Mouse (Mus musculus): Measurements from ENCODE around the gene Fbxl15. TPM values are rescaled to one million over a fixed set of nuclear protein-coding genes. Genes with fewer than 3 reads are reported as not detected.

Gene Fbxl15
- polyA plus RNA-seq, 1 experiment = 60.4 TPM

- no peak overlapping the region for H3K27ac ChIP-seq (ENCODE audit: insufficient read depth, low read depth, low read length)
- peaks cover 14% of the 10 kb centered on the region for H3K4me1 ChIP-seq (ENCODE audit: control insufficient read depth, insufficient read depth, insufficient read length, low read length)
- no peak overlapping the region for H3K4me3 ChIP-seq (ENCODE audit: low read depth, low read length)
- TF ChIP-seq POLR2A (IDR thresholded peaks at IDR 0.05; ENCODE audit: low read depth, low read length) (no peak), CTCF (IDR thresholded peaks at IDR 0.05; ENCODE audit: extremely low read depth, insufficient read length, insufficient replicate concordance, low read depth, low read length) (no peak)
- peaks cover 16% of the 10 kb centered on the region; the same call in 1 of the 2 replicates for H3K27me3 ChIP-seq (ENCODE audit: control insufficient read depth, insufficient read depth, low read length)
- H3K36me3 ChIP-seq (ENCODE audit: control insufficient read depth, insufficient read depth, low read length) = no peaks in the 10 kb centered on the region
- 63% methylated on average over 11 of the region's 11 CpGs for WGBS
Observed at GRCm38 (mm10) chr19:46324366-46324765, 3.6 kb upstream of the Fbxl15 start.

DNA sequence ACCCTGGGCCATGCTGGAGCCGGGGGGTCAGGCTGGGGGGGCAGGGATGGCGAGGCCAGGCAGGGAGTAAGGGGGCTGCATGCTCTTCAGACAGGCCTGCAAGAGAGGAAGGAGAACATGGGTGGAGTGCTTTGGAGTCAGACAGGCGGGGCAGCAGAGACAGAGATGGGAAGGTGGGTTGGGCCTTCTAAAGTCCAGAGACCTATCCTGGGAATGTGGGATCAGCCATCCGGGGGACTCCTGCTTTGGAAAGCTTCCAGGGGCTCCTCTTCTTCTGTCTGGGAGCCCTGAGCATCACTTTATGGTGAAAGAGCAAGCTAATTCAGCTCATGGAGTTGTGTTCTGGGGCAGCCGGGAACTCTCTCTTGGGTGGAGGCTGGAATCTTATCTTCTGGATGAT, 3.1 kb upstream of the Fbxl15 start:
- 46% methylated on average over 5 of the region's 5 CpGs for WGBS
- H3K27me3 ChIP-seq (ENCODE audit: control insufficient read depth, insufficient read depth, low read length) = peaks cover 11% of the 10 kb centered on the region; the same call in 1 of the 2 replicates
- H3K27ac ChIP-seq (ENCODE audit: insufficient read depth, low read depth, low read length) = no peak overlapping the region
- H3K4me3 ChIP-seq (ENCODE audit: low read depth, low read length) = no peak overlapping the region
- no peaks in the 10 kb centered on the region for H3K36me3 ChIP-seq (ENCODE audit: control insufficient read depth, insufficient read depth, low read length)
- H3K4me1 ChIP-seq (ENCODE audit: control insufficient read depth, insufficient read depth, insufficient read length, low read length) = peaks cover 15% of the 10 kb centered on the region
- TF ChIP-seq POLR2A (IDR thresholded peaks at IDR 0.05; ENCODE audit: low read depth, low read length) = no peak
- no peak for TF ChIP-seq CTCF (IDR thresholded peaks at IDR 0.05; ENCODE audit: extremely low read depth, insufficient read length, insufficient replicate concordance, low read depth, low read length)

DNA sequence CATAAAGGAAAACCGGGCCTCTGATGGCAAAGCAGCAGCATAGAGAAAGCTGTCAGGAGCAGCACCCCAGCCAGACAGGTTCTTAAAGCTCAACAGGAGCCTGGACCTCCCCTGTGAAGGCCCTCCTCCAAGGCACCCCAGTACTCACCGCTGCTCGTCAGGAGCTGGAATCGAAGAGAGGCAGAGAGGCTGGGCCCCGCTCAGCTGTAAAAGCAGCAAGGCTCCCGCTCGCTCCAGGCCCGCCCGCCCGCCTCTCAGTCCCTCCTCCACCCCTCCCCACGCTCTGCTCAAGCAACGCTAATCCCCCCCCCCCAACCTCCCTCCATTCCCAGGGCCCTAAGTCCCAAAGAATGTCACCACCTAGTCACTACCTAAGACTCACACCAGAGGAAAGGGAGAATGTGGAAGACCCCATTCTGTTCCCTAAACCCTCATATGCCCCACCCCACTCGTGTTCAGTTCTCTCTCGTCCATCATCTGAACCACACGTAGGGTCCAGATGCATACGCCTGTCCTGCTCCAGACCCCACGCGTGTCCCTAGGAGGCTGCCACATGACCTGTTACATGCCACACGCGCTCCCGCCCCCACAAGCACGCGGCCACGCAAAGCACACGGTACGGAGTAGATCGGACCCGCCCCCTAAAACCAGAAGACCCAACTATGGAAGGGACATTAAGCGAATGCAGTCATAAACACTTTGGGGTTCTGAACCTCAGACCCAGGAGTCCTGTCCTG, 1.8 kb upstream of the Fbxl15 start:
- TF ChIP-seq CTCF (IDR thresholded peaks at IDR 0.05; ENCODE audit: extremely low read depth, insufficient read length, insufficient replicate concordance, low read depth, low read length) (no peak), POLR2A (IDR thresholded peaks at IDR 0.05; ENCODE audit: low read depth, low read length) (no peak)
- peaks cover 15% of the 10 kb centered on the region for H3K4me1 ChIP-seq (ENCODE audit: control insufficient read depth, insufficient read depth, insufficient read length, low read length)
- peaks cover 5% of the 10 kb centered on the region; the same call in 1 of the 2 replicates for H3K36me3 ChIP-seq (ENCODE audit: control insufficient read depth, insufficient read depth, low read length)
- peaks cover 11% of the 10 kb centered on the region; the same call in 1 of the 2 replicates for H3K27me3 ChIP-seq (ENCODE audit: control insufficient read depth, insufficient read depth, low read length)
- no peak overlapping the region for H3K4me3 ChIP-seq (ENCODE audit: low read depth, low read length)
- no peak overlapping the region for H3K27ac ChIP-seq (ENCODE audit: insufficient read depth, low read depth, low read length)
- WGBS = 13% methylated on average over 29 of the region's 29 CpGs

GRCm38 (mm10) chr19:46326756-46327305, 1.2 kb upstream of the Fbxl15 start, which contains the start of gene Psd:
Gene Psd (minus strand): TSS chr19:46327156.
- peak within 1 kb of the TSS; percentile 87; the same call in 1 of the 2 replicates for H3K27ac ChIP-seq (ENCODE audit: insufficient read depth, low read depth, low read length)
- TF ChIP-seq CTCF (IDR thresholded peaks at IDR 0.05; ENCODE audit: extremely low read depth, insufficient read length, insufficient replicate concordance, low read depth, low read length) (no peak), POLR2A (IDR thresholded peaks at IDR 0.05; ENCODE audit: low read depth, low read length) (no peak; the same call in 1 of the 2 replicates)
- peaks cover 15% of the 10 kb centered on the region for H3K4me1 ChIP-seq (ENCODE audit: control insufficient read depth, insufficient read depth, insufficient read length, low read length)
- WGBS = 1% methylated on average over 35 of the region's 35 CpGs
- H3K4me3 ChIP-seq (ENCODE audit: low read depth, low read length) = peak within 1 kb of the TSS; percentile 69
- H3K36me3 ChIP-seq (ENCODE audit: control insufficient read depth, insufficient read depth, low read length) = peaks cover 10% of the 10 kb centered on the region; the same call in 1 of the 2 replicates
- peaks cover 11% of the 10 kb centered on the region; the same call in 1 of the 2 replicates for H3K27me3 ChIP-seq (ENCODE audit: control insufficient read depth, insufficient read depth, low read length)

DNA sequence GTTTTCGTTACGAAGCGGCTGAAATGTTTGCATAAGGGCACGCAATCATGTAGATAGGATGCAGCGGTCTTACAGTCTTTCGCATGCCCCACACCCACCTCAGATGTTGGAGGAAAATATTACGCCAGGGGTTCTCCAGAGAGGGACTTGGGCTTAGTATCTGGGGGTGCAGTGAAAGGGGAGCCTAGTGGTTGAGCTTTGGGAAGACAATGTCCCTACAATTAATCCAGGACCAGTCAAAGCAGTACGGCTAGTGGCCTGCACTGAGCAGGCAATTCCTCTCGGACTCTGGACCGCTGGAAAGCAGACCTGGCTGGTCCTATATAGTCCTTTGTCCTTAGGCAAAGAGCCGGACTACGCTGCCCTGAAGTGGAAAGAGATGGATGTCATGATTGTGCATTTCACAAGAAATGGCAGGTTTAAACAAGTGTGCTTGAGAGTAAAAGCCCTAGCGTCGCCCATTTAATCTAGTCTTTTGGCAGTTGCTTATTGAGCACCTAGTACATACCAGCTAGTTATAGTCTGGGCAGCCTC, 386 bp upstream of the Fbxl15 start:
- H3K4me1 ChIP-seq (ENCODE audit: control insufficient read depth, insufficient read depth, insufficient read length, low read length) = peaks cover 15% of the 10 kb centered on the region
- H3K4me3 ChIP-seq (ENCODE audit: low read depth, low read length) = peak overlapping the region; percentile 69
- H3K27ac ChIP-seq (ENCODE audit: insufficient read depth, low read depth, low read length) = peak overlapping the region; percentile 87; the same call in 1 of the 2 replicates
- 15% methylated on average over 14 of the region's 14 CpGs for WGBS
- peaks cover 11% of the 10 kb centered on the region; the same call in 1 of the 2 replicates for H3K27me3 ChIP-seq (ENCODE audit: control insufficient read depth, insufficient read depth, low read length)
- H3K36me3 ChIP-seq (ENCODE audit: control insufficient read depth, insufficient read depth, low read length) = peaks cover 11% of the 10 kb centered on the region; the same call in 1 of the 2 replicates
- TF ChIP-seq CTCF (IDR thresholded peaks at IDR 0.05; ENCODE audit: extremely low read depth, insufficient read length, insufficient replicate concordance, low read depth, low read length) (no peak), POLR2A (IDR thresholded peaks at IDR 0.05; ENCODE audit: low read depth, low read length) (no peak)

DNA sequence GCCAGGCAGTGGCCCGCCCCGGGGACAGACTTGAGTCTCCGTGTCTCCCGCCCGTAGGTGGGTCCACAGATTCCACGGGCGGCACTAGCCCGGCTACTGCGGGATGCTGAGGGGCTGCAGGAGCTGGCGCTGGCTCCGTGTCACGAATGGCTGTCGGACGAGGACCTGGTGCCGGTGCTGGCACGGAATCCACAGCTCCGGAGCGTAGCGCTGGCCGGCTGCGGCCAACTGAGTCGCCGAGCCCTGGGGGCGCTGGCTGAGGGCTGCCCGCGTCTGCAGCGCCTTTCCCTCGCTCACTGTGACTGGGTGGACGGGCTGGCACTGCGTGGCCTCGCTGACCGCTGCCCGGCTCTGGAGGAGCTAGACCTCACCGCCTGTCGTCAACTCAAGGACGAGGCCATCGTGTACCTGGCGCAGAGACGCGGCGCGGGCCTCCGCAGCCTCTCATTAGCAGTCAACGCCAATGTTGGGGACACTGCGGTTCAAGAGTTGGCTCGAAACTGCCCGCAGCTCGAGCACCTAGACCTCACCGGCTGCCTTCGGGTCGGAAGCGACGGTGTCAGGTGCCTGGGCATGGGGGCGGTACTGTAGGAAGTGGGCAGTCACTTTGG, 1.2 kb downstream of the Fbxl15 start:
- Histone ChIP-seq H3K27me3 (ENCODE audit: control insufficient read depth, insufficient read depth, low read length) (peaks cover 11% of the 10 kb centered on the region; the same call in 1 of the 2 replicates), H3K4me3 (ENCODE audit: low read depth, low read length) (peak overlapping the region; percentile 69), H3K4me1 (ENCODE audit: control insufficient read depth, insufficient read depth, insufficient read length, low read length) (peaks cover 15% of the 10 kb centered on the region), H3K27ac (ENCODE audit: insufficient read depth, low read depth, low read length) (peak overlapping the region; percentile 87), H3K36me3 (ENCODE audit: control insufficient read depth, insufficient read depth, low read length) (peaks cover 11% of the 10 kb centered on the region; the same call in 1 of the 2 replicates)
- TF ChIP-seq CTCF (IDR thresholded peaks at IDR 0.05; ENCODE audit: extremely low read depth, insufficient read length, insufficient replicate concordance, low read depth, low read length) = no peak
- no peak for TF ChIP-seq POLR2A (IDR thresholded peaks at IDR 0.05; ENCODE audit: low read depth, low read length)
- WGBS = 2% methylated on average over 54 of the region's 54 CpGs

Data from small intestine, adult 2 months (tissue).